ENCODE assay signal across 22 mouse cellular contexts in the genomic region with DNA sequence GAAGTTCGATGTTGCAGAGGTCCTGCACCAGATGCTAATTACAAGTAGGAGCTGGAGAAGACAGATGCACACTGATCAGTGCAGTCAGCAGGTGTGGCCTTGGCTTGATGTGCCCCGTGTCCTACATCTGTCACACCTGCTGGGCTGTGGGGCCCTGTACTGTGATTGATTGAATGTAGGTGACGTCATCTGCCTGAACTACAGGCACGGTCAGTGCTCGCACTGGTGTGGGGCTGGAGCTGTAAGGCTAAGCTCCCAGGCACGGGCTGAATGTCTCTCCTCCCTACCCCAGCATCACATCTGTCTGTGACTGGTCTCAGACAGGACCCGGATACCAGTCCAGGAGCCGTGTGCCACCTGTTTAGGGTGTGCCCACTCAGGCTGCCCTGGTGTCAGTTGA. TPM values are rescaled to one million over a fixed set of nuclear protein-coding genes. Genes with fewer than 3 reads are reported as not detected.
DNase-seq lines count a peak whose midpoint lies in the region; ATAC-seq and TF ChIP-seq lines count a peak whose summit lies in the region.
"Had no signal": no experiment of that assay in that cellular context is flagged by ENCODE, and none has a peak within 500 bp of the region (broad histone marks: within the 10 kb centered on the region; RNA-seq: fewer than 3 reads in every experiment).

No protein-coding gene starts in this region.

- H3K36me3 ChIP-seq in hindbrain, embryonic 10.5 days, result no peaks in the 10 kb centered on the region
- H3K36me3 ChIP-seq in hindbrain, embryonic 16.5 days (ENCODE audit: control insufficient read depth, insufficient read depth, low read length), result no peaks in the 10 kb centered on the region
- H3K36me3 ChIP-seq in liver, postnatal 0 days (replicated peaks; ENCODE audit: insufficient read depth, low read length), result no peaks in the 10 kb centered on the region
- H3K36me3 ChIP-seq in intestine, embryonic 15.5 days, result no peaks in the 10 kb centered on the region
- no peaks in the 10 kb centered on the region for H3K36me3 ChIP-seq in stomach, embryonic 15.5 days
- H3K36me3 ChIP-seq: embryonic facial prominence, embryonic 12.5 days; midbrain, embryonic 15.5 days had no signal

- no peak overlapping the region for H3K4me2 ChIP-seq in hindbrain, embryonic 16.5 days (ENCODE audit: low read length)
- no peak overlapping the region for H3K4me2 ChIP-seq in liver, postnatal 0 days (ENCODE audit: low read depth, low read length)
- H3K4me2 ChIP-seq in intestine, embryonic 15.5 days (replicated peaks), result 0 out of 2 replicates have a peak overlapping the region, but pooled peaks have one; percentile 3
- no peak overlapping the region for H3K4me2 ChIP-seq in stomach, embryonic 15.5 days
- H3K4me2 ChIP-seq: embryonic facial prominence, embryonic 12.5 days; forebrain, embryonic 13.5 days; midbrain, embryonic 15.5 days had no signal

- no peak overlapping the region for H3K9ac ChIP-seq in hindbrain, embryonic 16.5 days (ENCODE audit: low read depth, low read length)
- H3K9ac ChIP-seq in liver, postnatal 0 days (replicated peaks), result no peak overlapping the region
- no peak overlapping the region for H3K9ac ChIP-seq in intestine, embryonic 15.5 days
- no peak overlapping the region for H3K9ac ChIP-seq in stomach, embryonic 15.5 days
- H3K9ac ChIP-seq: embryonic facial prominence, embryonic 12.5 days; forebrain, embryonic 13.5 days; liver, embryonic 14.5 days; midbrain, embryonic 15.5 days had no signal

- TF ChIP-seq EP300 in liver, postnatal 0 days (IDR thresholded peaks at IDR 0.05; ENCODE audit: low read depth), result no peak

- no peak overlapping the region for H3K4me3 ChIP-seq in hindbrain, embryonic 10.5 days
- no peak overlapping the region for H3K4me3 ChIP-seq in hindbrain, embryonic 16.5 days (ENCODE audit: low read length)
- no peak overlapping the region for H3K4me3 ChIP-seq in liver, postnatal 0 days (ENCODE audit: low read depth, low read length)
- H3K4me3 ChIP-seq in intestine, embryonic 15.5 days (replicated peaks), result no peak overlapping the region
- no peak overlapping the region for H3K4me3 ChIP-seq in stomach, embryonic 15.5 days (replicated peaks)
- H3K4me3 ChIP-seq: embryonic facial prominence, embryonic 12.5 days; forebrain, embryonic 13.5 days; gastrocnemius, adult 2 months; layer of hippocampus, adult 2 months; midbrain, embryonic 15.5 days had no signal

- no peak for DNase-seq in hindbrain, embryonic 10.5 days (ENCODE audit: low spot score)
- peak; percentile 48 for DNase-seq in liver, postnatal 0 days
- no peak for DNase-seq in liver
- DNase-seq in frontal cortex, adult 2 months (ENCODE audit: extremely low spot score in 1 of 2, low spot score in 1 of 2), result no peak
- DNase-seq in lung, postnatal 14 days, result no peak
- DNase-seq: adrenal gland, postnatal 14 days; cerebellum, adult 2 months; cerebellum, postnatal 25 days; gastrocnemius, adult 2 months; kidney, postnatal 25 days; right cerebral cortex, postnatal 14 days; thymus, postnatal 14 days had no signal

- WGBS in hindbrain, embryonic 10.5 days, result 60% methylated on average over 8 of the region's 8 CpGs
- WGBS in hindbrain, embryonic 16.5 days, result 49% methylated on average over 8 of the region's 8 CpGs
- WGBS in liver, postnatal 0 days (ENCODE audit: insufficient replicate concordance), result 44% methylated on average over 8 of the region's 8 CpGs
- WGBS in intestine, embryonic 15.5 days, result 26% methylated on average over 8 of the region's 8 CpGs
- WGBS in stomach, embryonic 15.5 days, result 25% methylated on average over 8 of the region's 8 CpGs

- H3K4me1 ChIP-seq in hindbrain, embryonic 10.5 days (replicated peaks), result peaks cover 27% of the 10 kb centered on the region
- H3K4me1 ChIP-seq in hindbrain, embryonic 16.5 days (ENCODE audit: control insufficient read depth, insufficient read depth, low read depth, low read length), result peaks cover 3% of the 10 kb centered on the region; the same call in 1 of the 2 replicates
- H3K4me1 ChIP-seq in liver, postnatal 0 days (ENCODE audit: insufficient read depth), result peaks cover 8% of the 10 kb centered on the region
- H3K4me1 ChIP-seq in intestine, embryonic 15.5 days (replicated peaks), result peaks cover 22% of the 10 kb centered on the region
- H3K4me1 ChIP-seq in stomach, embryonic 15.5 days, result peaks cover 23% of the 10 kb centered on the region

- H3K27ac ChIP-seq in hindbrain, embryonic 10.5 days, result peak overlapping the region; percentile 45
- no peak overlapping the region for H3K27ac ChIP-seq in hindbrain, embryonic 16.5 days (ENCODE audit: low read depth, low read length)
- no peak overlapping the region for H3K27ac ChIP-seq in liver, postnatal 0 days (ENCODE audit: low read depth)
- no peak overlapping the region for H3K27ac ChIP-seq in intestine, embryonic 15.5 days
- H3K27ac ChIP-seq in stomach, embryonic 15.5 days, result no peak overlapping the region
- H3K27ac ChIP-seq: embryonic facial prominence, embryonic 12.5 days; forebrain, embryonic 13.5 days; gastrocnemius, adult 2 months; hindbrain, postnatal 0 days; layer of hippocampus, adult 2 months; liver, embryonic 14.5 days; macrophage; midbrain, embryonic 15.5 days had no signal

- no peak for TF ChIP-seq CTCF in liver, postnatal 0 days (IDR thresholded peaks at IDR 0.05; ENCODE audit: low read depth)

- no peaks in the 10 kb centered on the region; the same call in 1 of the 2 replicates for H3K27me3 ChIP-seq in hindbrain, embryonic 10.5 days (ENCODE audit: insufficient read depth, poor library complexity, severe bottlenecking)
- H3K27me3 ChIP-seq in hindbrain, embryonic 16.5 days (replicated peaks; ENCODE audit: control insufficient read depth, insufficient read depth, low read length), result no peaks in the 10 kb centered on the region; the same call in 1 of the 2 replicates
- H3K27me3 ChIP-seq in liver, postnatal 0 days (ENCODE audit: insufficient read depth, low read length), result 0 out of 2 replicates have a peak, but pooled peaks cover 2% of the 10 kb centered on the region
- H3K27me3 ChIP-seq in intestine, embryonic 15.5 days (replicated peaks), result no peaks in the 10 kb centered on the region
- no peaks in the 10 kb centered on the region for H3K27me3 ChIP-seq in stomach, embryonic 15.5 days (replicated peaks)
- H3K27me3 ChIP-seq: embryonic facial prominence, embryonic 12.5 days; forebrain, embryonic 13.5 days; midbrain, embryonic 15.5 days had no signal

- H3K9me3 ChIP-seq in hindbrain, embryonic 10.5 days, result no peaks in the 10 kb centered on the region
- H3K9me3 ChIP-seq in hindbrain, embryonic 16.5 days (ENCODE audit: control insufficient read depth, low read length), result no peaks in the 10 kb centered on the region
- H3K9me3 ChIP-seq in liver, postnatal 0 days (ENCODE audit: low read length), result no peaks in the 10 kb centered on the region
- no peaks in the 10 kb centered on the region for H3K9me3 ChIP-seq in intestine, embryonic 15.5 days
- no peaks in the 10 kb centered on the region for H3K9me3 ChIP-seq in stomach, embryonic 15.5 days
- H3K9me3 ChIP-seq: embryonic facial prominence, embryonic 12.5 days; forebrain, embryonic 13.5 days; midbrain, embryonic 15.5 days had no signal

- ATAC-seq in hindbrain, embryonic 16.5 days, result no peak
- peak; percentile 79 for ATAC-seq in liver, postnatal 0 days
- peak; percentile 83 for ATAC-seq in intestine, embryonic 15.5 days
- ATAC-seq in stomach, embryonic 15.5 days (ENCODE audit: insufficient read depth, low FRiP score, low read depth), result peak; percentile 60; the same call in 1 of the 2 replicates
- ATAC-seq: forebrain, embryonic 13.5 days; hindbrain, postnatal 0 days; midbrain, embryonic 15.5 days had no signal

RNA-seq across cellular contexts. Expression of a gene that starts 24.5 kb away (rescaled TPM):
- polyA plus RNA-seq in hindbrain, embryonic 10.5 days (2016; fragmentation: Nextera tagmentation; extraction: Ambion mirVana), result 66.4 and 76.6 TPM in 2 replicates
- 86.1 and 87.4 TPM in 2 replicates for polyA plus RNA-seq in hindbrain, embryonic 16.5 days (2015; fragmentation: Nextera tagmentation; extraction: Ambion mirVana)
- 30.4 and 36.3 TPM in 2 replicates for polyA plus RNA-seq in liver, postnatal 0 days (2015; fragmentation: Nextera tagmentation; extraction: Ambion mirVana)
- 53.1 and 54.8 TPM in 2 replicates for polyA plus RNA-seq in intestine, embryonic 15.5 days (2015; fragmentation: Nextera tagmentation; extraction: Ambion mirVana)
- 46.7 and 49.1 TPM in 2 replicates for polyA plus RNA-seq in stomach, embryonic 15.5 days (2015; fragmentation: Nextera tagmentation; extraction: Ambion mirVana)
- polyA plus RNA-seq in frontal cortex, adult 2 months (2012; rRNA removed), result 67.3 and 73.3 TPM in 2 replicates
